Comparison of ENCODE assay signal across 10 mouse cellular contexts in the genomic region with DNA sequence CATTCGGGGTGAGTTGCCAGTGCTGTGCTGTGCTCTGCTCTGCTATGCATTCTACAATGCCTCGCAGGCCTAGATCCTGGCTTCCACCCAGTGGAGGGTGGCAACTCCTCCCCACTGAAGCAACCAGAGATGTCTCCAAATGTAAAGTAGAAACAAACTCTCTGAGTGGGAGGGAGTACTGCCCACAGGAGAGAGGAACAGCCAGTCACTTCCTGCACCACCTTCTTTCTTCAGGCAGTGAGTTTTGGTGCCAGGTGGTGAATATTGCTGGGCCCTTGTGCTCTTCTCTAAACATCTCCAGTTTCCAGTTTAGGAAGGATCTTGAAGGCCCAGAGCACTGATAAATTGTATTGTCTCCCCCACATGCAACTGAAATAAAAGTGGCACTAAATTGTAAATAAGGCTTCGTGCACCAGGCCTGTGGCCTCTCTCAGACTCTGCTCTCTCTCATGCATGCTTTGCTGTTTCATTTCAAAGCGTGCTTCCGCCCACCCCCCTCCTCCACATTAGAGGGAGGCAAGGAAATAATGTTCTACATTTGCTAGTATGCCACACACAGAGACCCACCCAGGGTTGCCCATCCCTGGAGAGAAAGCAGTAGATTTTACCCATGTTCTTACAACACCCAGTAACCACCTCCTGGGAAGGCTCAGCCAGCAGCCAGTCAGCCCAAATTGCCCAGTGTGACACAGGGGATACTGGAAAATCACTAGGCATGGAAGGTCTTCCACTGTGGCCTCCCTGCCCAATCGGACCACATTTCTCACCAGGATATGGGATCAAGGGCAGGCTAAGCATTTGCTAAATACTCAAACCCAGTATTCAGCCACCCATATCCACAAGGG. TPM values are rescaled to one million over a fixed set of nuclear protein-coding genes. Genes with fewer than 3 reads are reported as not detected.
A peak's percentile ranks its signal among the peaks of the same experiment; 100 is the strongest.
DNase-seq lines count a peak whose midpoint lies in the region; ATAC-seq lines count a peak whose summit lies in the region.
"Had no signal": no experiment of that assay in that cellular context is flagged by ENCODE, and none has a peak within 500 bp of the region (broad histone marks: within the 10 kb centered on the region; RNA-seq: fewer than 3 reads in every experiment).

No protein-coding gene starts in this region.

- 50% methylated on average over 6 of the region's 6 CpGs for WGBS in intestine, embryonic 14.5 days
- 68% methylated on average over 6 of the region's 6 CpGs for WGBS in intestine, embryonic 16.5 days
- 74% methylated on average over 6 of the region's 6 CpGs for WGBS in limb, embryonic 10.5 days

- no peak for DNase-seq in intestine, embryonic 14.5 days (ENCODE audit: low spot score)
- DNase-seq in testis, postnatal 10 days (ENCODE audit: low spot score) = peak; percentile 41
- no peak for DNase-seq in testis, postnatal 14 days (ENCODE audit: low spot score)
- peak; percentile 43 to 58 for DNase-seq in left cerebral cortex, postnatal 14 days (ENCODE audit: low spot score in 2 of 2)
- DNase-seq in limb, embryonic 10.5 days (ENCODE audit: low spot score) = no peak
- DNase-seq in c-Kit-positive CD71-positive TER-119-positive erythroid progenitor cells, embryonic 14.5 days (ENCODE audit: low spot score) = no peak
- DNase-seq: lung, postnatal 14 days had no signal

- H3K4me3 ChIP-seq in intestine, embryonic 14.5 days (ENCODE audit: low read depth, low read length) = no peak overlapping the region
- no peak overlapping the region for H3K4me3 ChIP-seq in intestine, embryonic 16.5 days (ENCODE audit: low read length)
- H3K4me3 ChIP-seq in limb, embryonic 10.5 days = no peak overlapping the region
- H3K4me3 ChIP-seq: hindbrain, embryonic 12.5 days had no signal

- no peaks in the 10 kb centered on the region for H3K36me3 ChIP-seq in intestine, embryonic 14.5 days (ENCODE audit: control insufficient read depth, insufficient read depth, low read length)
- no peaks in the 10 kb centered on the region for H3K36me3 ChIP-seq in intestine, embryonic 16.5 days (ENCODE audit: control insufficient read depth, insufficient read depth, low read length)
- H3K36me3 ChIP-seq in limb, embryonic 10.5 days = no peaks in the 10 kb centered on the region
- H3K36me3 ChIP-seq: hindbrain, embryonic 12.5 days had no signal

- H3K4me2 ChIP-seq in intestine, embryonic 14.5 days (ENCODE audit: low read length) = no peak overlapping the region
- H3K4me2 ChIP-seq in intestine, embryonic 16.5 days (ENCODE audit: low read depth, low read length) = no peak overlapping the region
- H3K4me2 ChIP-seq: hindbrain, embryonic 12.5 days had no signal

- intact Hi-C loops in left cerebral cortex, postnatal 14 days (cut with DNase I) = no loop called here

- no peaks in the 10 kb centered on the region for H3K9me3 ChIP-seq in intestine, embryonic 14.5 days (ENCODE audit: control insufficient read depth, low read length)
- no peaks in the 10 kb centered on the region for H3K9me3 ChIP-seq in intestine, embryonic 16.5 days (ENCODE audit: control insufficient read depth, low read length)
- no peaks in the 10 kb centered on the region for H3K9me3 ChIP-seq in limb, embryonic 10.5 days (replicated peaks)
- H3K9me3 ChIP-seq: hindbrain, embryonic 12.5 days had no signal

- H3K4me1 ChIP-seq in intestine, embryonic 14.5 days (replicated peaks; ENCODE audit: control insufficient read depth, insufficient read depth, low read length) = peaks cover 11% of the 10 kb centered on the region; the same call in 1 of the 2 replicates
- H3K4me1 ChIP-seq in intestine, embryonic 16.5 days (ENCODE audit: control insufficient read depth, insufficient read depth, low read length) = peaks cover 9% of the 10 kb centered on the region
- H3K4me1 ChIP-seq in limb, embryonic 10.5 days = peaks cover 15% of the 10 kb centered on the region

- H3K27ac ChIP-seq in intestine, embryonic 14.5 days (ENCODE audit: low read depth) = peak overlapping the region; percentile 40; the same call in 1 of the 2 replicates
- H3K27ac ChIP-seq in intestine, embryonic 16.5 days (ENCODE audit: low read length) = no peak overlapping the region
- H3K27ac ChIP-seq in limb, embryonic 10.5 days = no peak overlapping the region
- H3K27ac ChIP-seq: hindbrain, embryonic 12.5 days had no signal

- no peak for ATAC-seq in intestine, embryonic 14.5 days (replicated peaks; ENCODE audit: low FRiP score, low TSS enrichment, low read depth)
- no peak for ATAC-seq in intestine, embryonic 16.5 days
- no peak for ATAC-seq in megakaryocyte, adult 5-6 weeks (ENCODE audit: poor library complexity, severe bottlenecking)

- no peaks in the 10 kb centered on the region for H3K27me3 ChIP-seq in intestine, embryonic 14.5 days (replicated peaks; ENCODE audit: control insufficient read depth, insufficient read depth, low read length)
- H3K27me3 ChIP-seq in intestine, embryonic 16.5 days (replicated peaks; ENCODE audit: control insufficient read depth, insufficient read depth, low read length) = no peaks in the 10 kb centered on the region
- no peaks in the 10 kb centered on the region for H3K27me3 ChIP-seq in limb, embryonic 10.5 days (ENCODE audit: low read depth, poor library complexity, severe bottlenecking)
- H3K27me3 ChIP-seq: hindbrain, embryonic 12.5 days had no signal

- no peak overlapping the region for H3K9ac ChIP-seq in intestine, embryonic 14.5 days (ENCODE audit: low read length)
- H3K9ac ChIP-seq in intestine, embryonic 16.5 days (ENCODE audit: low read depth, low read length) = no peak overlapping the region
- H3K9ac ChIP-seq: hindbrain, embryonic 12.5 days had no signal

RNA-seq across cellular contexts. Expression of a gene that starts 13.5 kb away (rescaled TPM):
- 9.1 and 12.5 TPM in 2 replicates for polyA plus RNA-seq in intestine, embryonic 14.5 days (2014; fragmentation: Nextera tagmentation; extraction: Ambion mirVana)
- polyA plus RNA-seq in intestine, embryonic 16.5 days (2015; fragmentation: Nextera tagmentation; extraction: Ambion mirVana) = 6.7 and 8.7 TPM in 2 replicates
- 1 to 10 TPM; 4.9 to 6.1 TPM for total RNA-seq in left cerebral cortex, postnatal 14 days (2021)
- total RNA-seq in megakaryocyte, adult 5-6 weeks (2015) = 0.98 and 3.2 TPM in 2 replicates
- total RNA-seq in megakaryocyte, adult 5-6 weeks (2017) = 0.92 and 2.2 TPM in 2 replicates
- 5.3 and 7.5 TPM in 2 replicates for polyA plus RNA-seq in limb, embryonic 10.5 days (2016; fragmentation: Nextera tagmentation; extraction: Ambion mirVana)

Comparison
In these comparisons a context has a peak if more than half of its experiments do, and no peak if none do; other contexts are left out.
1. DNase-seq: peak in testis, postnatal 10 days (single experiment) and left cerebral cortex, postnatal 14 days (2 of 2); none in intestine, embryonic 14.5 days (single experiment), testis, postnatal 14 days (single experiment), limb, embryonic 10.5 days (single experiment) and c-Kit-positive CD71-positive TER-119-positive erythroid progenitor cells, embryonic 14.5 days (single experiment).